Mouse (Mus musculus): ENCODE results near the gene Trem2. TPM values are rescaled to one million over a fixed set of nuclear protein-coding genes. Genes with fewer than 3 reads are reported as not detected.

Trem2 gene
- polyA plus RNA-seq, 1 experiment from 2014 or later = 4.2 TPM

DNA sequence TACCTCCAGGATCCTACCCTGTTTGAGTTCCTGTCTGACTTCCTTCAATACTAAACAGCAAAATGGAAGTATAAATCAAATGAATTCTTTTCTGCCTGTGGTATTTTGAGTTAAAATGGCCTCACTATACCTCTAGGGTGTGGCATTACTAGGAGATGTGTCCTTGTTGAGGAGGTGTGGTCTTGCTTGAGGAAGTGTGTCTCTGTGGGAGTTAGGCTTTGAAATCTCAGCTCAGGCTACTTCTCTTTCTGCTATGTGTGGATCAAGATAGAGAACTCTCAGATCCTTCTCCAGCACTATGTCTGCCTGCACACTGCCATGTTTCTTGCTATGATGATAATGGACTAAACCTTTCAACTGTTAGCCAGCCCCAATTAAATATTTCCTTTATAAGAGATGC is 32.8 kb downstream of the Trem2 start:
- H3K9ac ChIP-seq = no peak overlapping the region
- no peaks in the 10 kb centered on the region for H3K27me3 ChIP-seq
- H3K4me3 ChIP-seq = no peak overlapping the region
- H3K9me3 ChIP-seq = no peaks in the 10 kb centered on the region
- H3K36me3 ChIP-seq = no peaks in the 10 kb centered on the region
- H3K27ac ChIP-seq (replicated peaks) = no peak overlapping the region
- H3K4me2 ChIP-seq = no peak overlapping the region
- H3K4me1 ChIP-seq (replicated peaks) = no peaks in the 10 kb centered on the region
- no peak for ATAC-seq (ENCODE audit: low FRiP score, low read depth)

DNA sequence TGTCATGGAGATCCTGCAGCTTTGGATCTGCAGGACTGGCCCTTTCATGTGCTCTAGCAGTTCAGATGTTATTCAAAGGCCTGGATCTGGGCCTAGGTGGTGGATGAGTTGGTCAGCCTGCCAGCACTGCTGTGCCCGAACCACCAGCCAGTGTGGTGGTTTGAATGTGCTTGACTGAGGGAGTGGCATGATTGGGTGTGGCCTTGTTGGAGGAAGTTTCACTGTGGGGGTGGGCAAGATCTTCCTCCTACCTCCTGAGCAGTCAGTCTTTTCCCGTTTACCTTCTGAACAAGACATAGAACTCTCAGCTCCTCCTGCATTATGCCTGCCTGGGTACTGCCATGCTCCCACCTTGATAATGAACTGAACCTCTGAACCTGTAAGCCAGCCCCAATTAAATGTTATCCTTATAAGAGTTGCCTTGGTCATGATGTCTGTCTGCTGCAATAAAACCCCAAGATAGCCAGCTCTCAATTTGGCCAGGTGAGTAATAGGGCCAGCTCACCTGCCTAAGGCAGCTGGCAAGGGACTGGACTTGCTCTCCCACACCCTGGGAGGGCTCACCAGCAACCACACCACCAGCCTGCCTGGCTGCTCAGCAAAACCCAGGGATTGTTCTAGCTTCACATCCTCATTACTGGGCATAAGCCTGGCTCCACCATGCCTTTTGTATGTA is 39.7 kb downstream of the Trem2 start:
- no peaks in the 10 kb centered on the region for H3K27me3 ChIP-seq
- H3K4me2 ChIP-seq = no peak overlapping the region
- H3K4me3 ChIP-seq = no peak overlapping the region
- H3K9ac ChIP-seq = no peak overlapping the region
- WGBS = 77% methylated on average over 2 of the region's 2 CpGs
- ATAC-seq (ENCODE audit: low FRiP score, low read depth) = no peak
- no peaks in the 10 kb centered on the region for H3K9me3 ChIP-seq
- H3K27ac ChIP-seq (replicated peaks) = no peak overlapping the region
- H3K36me3 ChIP-seq = peaks cover 46% of the 10 kb centered on the region
- no peaks in the 10 kb centered on the region for H3K4me1 ChIP-seq (replicated peaks)

DNA sequence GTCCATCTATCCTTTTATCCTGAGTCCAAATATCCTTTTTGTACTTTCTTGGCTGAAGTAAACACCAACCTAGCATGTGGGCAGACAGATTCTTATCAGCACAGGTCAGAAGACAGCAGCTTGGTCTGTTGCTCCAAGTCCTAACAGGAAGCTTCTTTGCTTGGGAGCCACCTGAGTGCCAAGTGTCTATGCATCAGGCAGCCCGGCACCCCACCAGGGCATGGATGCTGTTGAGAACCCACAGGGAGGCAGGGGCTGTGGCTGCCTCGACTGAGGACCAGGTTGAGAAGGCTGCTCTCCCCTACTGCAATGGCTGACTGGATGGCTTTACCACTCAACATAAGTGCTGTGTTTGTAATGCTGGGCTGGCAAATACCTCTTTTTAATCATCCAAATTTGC is 42.5 kb downstream of the Trem2 start:
- no peak overlapping the region for H3K9ac ChIP-seq
- H3K27ac ChIP-seq (replicated peaks) = no peak overlapping the region
- 88% methylated on average over 2 of the region's 2 CpGs for WGBS
- H3K4me2 ChIP-seq = no peak overlapping the region
- H3K4me3 ChIP-seq = no peak overlapping the region
- no peaks in the 10 kb centered on the region for H3K27me3 ChIP-seq
- no peaks in the 10 kb centered on the region for H3K9me3 ChIP-seq
- H3K4me1 ChIP-seq (replicated peaks) = no peaks in the 10 kb centered on the region
- ATAC-seq (ENCODE audit: low FRiP score, low read depth) = no peak
- H3K36me3 ChIP-seq = peaks cover 74% of the 10 kb centered on the region

DNA sequence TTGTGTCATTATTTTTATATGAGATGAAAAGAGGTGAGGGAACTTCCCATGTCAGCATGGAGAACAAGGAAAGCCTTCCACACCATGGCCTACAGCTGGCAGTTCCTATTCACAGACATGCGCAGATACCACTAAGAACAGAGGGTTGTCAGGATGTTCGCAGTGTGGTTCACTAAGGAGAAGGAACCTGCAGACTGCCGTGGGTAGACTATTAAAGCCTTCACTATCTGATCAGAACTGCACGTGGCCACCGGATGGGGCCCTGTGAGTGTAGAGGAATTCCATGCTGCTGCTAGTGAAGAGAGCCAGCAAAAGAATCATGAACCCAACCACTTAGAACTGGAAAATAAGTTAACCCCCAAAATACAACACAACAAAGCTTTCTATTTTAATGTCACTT is 43.2 kb downstream of the Trem2 start:
- 93% methylated on average over 5 of the region's 5 CpGs for WGBS
- Histone ChIP-seq H3K4me1 (replicated peaks) (no peaks in the 10 kb centered on the region), H3K4me2 (no peak overlapping the region), H3K4me3 (no peak overlapping the region), H3K36me3 (peaks cover 81% of the 10 kb centered on the region), H3K9me3 (no peaks in the 10 kb centered on the region), H3K27me3 (no peaks in the 10 kb centered on the region), H3K27ac (replicated peaks) (no peak overlapping the region), H3K9ac (no peak overlapping the region)
- ATAC-seq (ENCODE audit: low FRiP score, low read depth) = no peak

DNA sequence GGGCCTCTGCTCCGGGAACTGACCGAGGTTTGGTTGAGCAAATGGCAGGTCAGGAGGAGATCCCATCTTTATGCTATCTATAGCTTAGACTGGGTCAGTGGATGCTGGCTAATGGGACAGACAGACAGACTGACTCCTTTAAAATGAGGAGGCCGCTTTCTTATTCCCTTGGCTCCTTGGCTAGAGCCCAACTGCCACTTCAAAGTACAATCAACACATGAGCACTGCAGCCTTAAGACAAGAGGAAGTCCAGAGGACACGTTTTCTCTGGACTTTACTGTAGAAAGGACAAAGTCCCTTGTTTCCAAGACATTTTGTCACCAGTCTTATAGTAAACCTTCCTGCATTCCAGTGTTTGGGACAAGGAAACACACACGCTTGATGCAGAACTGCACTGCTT is 45.2 kb downstream of the Trem2 start:
- Histone ChIP-seq H3K9me3 (no peaks in the 10 kb centered on the region), H3K4me1 (replicated peaks) (no peaks in the 10 kb centered on the region), H3K4me3 (no peak overlapping the region), H3K4me2 (no peak overlapping the region), H3K36me3 (peaks cover 90% of the 10 kb centered on the region), H3K27ac (replicated peaks) (no peak overlapping the region), H3K9ac (no peak overlapping the region), H3K27me3 (no peaks in the 10 kb centered on the region)
- no peak for ATAC-seq (ENCODE audit: low FRiP score, low read depth)
- WGBS = 87% methylated on average over 5 of the region's 5 CpGs

DNA sequence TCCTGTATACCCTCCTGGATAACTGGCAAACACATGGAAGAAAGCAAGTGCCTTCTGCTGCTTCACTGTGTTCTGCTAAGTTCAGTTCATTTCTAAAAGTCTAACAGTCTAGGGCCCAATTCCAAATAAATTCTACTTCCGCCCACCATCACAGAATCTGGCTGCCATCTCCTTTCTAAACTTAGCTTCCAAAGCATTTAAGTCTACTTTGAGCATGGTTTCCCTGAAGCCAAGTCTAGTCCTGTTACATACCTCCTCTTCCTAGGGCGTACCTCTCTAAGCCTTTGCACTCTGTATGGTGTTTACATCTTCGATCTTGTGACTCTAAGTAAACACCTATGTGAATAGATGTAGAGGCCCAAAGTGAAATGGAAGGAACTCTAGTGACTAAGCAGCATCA is 46.4 kb downstream of the Trem2 start:
- Histone ChIP-seq H3K9ac (no peak overlapping the region), H3K9me3 (no peaks in the 10 kb centered on the region), H3K4me2 (no peak overlapping the region), H3K36me3 (peaks cover 80% of the 10 kb centered on the region), H3K4me1 (replicated peaks) (no peaks in the 10 kb centered on the region), H3K4me3 (no peak overlapping the region), H3K27ac (replicated peaks) (no peak overlapping the region), H3K27me3 (no peaks in the 10 kb centered on the region)
- WGBS = 92% methylated on average over 3 of the region's 3 CpGs
- no peak for ATAC-seq (ENCODE audit: low FRiP score, low read depth)

DNA sequence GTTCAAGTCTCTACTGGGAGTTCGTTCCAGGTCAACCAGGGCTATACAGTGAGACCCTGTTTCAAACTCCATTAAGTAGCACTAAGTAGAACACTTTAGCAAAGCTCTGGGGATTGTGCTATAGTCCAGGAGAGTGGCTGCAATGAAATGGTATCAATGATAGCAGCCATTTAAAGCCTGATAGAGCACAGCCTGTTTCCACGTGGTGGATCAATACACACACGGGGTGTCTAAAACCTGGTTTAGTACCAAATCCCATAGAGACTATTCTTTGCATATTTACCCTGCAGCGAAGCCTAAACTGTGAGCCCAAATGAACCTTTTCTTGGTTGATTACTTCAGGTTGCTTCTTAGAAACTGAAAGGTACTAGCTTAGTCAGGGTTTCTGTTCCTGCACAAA is 55.5 kb downstream of the Trem2 start:
- WGBS = 82% methylated on average over 4 of the region's 4 CpGs
- Histone ChIP-seq H3K4me2 (no peak overlapping the region), H3K9me3 (no peaks in the 10 kb centered on the region), H3K4me1 (replicated peaks) (0 out of 2 replicates have a peak, but pooled peaks cover 3% of the 10 kb centered on the region), H3K36me3 (peaks cover 9% of the 10 kb centered on the region), H3K9ac (no peak overlapping the region), H3K4me3 (no peak overlapping the region), H3K27ac (replicated peaks) (no peak overlapping the region), H3K27me3 (no peaks in the 10 kb centered on the region)
- ATAC-seq (ENCODE audit: low FRiP score, low read depth) = no peak

DNA sequence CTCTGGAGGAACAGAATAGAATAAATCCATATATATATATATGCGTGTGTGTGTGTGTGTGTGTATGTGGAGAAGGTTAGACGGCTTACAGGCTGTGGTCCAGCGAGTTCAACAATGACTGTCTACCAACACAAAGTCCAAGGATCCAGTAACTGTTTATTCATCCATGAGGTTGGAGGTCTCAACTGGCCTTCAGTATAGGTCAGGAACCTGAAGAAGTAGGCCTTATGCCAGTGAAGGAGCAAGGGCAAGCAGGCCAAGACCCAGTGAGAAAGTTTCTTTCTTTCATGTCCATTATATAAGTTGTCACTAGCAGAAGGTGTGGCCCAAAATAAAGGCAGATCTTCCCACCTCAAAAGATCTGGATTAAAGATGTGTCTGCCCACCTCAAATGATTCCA is 56.5 kb downstream of the Trem2 start:
- peaks cover 12% of the 10 kb centered on the region for H3K4me1 ChIP-seq (replicated peaks)
- no peak for ATAC-seq (ENCODE audit: low FRiP score, low read depth)
- H3K27me3 ChIP-seq = no peaks in the 10 kb centered on the region
- H3K27ac ChIP-seq (replicated peaks) = no peak overlapping the region
- peaks cover 9% of the 10 kb centered on the region for H3K36me3 ChIP-seq
- H3K4me2 ChIP-seq = no peak overlapping the region
- H3K4me3 ChIP-seq = no peak overlapping the region
- H3K9ac ChIP-seq = no peak overlapping the region
- WGBS = 95% methylated on average over 3 of the region's 3 CpGs
- no peaks in the 10 kb centered on the region for H3K9me3 ChIP-seq

Other genes with a start within 250 kb of the Trem2 start
- gene 9830107B12Rik, start 200.1 kb upstream of the Trem2 start, polyA plus RNA-seq (2015; fragmentation: Nextera tagmentation; extraction: Ambion mirVana) = not detected in 2 replicates
- 0.21 TPM in 1 of 2 replicates, not detected in the other for gene A530064D06Rik, start 179.1 kb upstream of the Trem2 start, polyA plus RNA-seq (2015; fragmentation: Nextera tagmentation; extraction: Ambion mirVana)
- gene Trem1, start 113.6 kb upstream of the Trem2 start, polyA plus RNA-seq (2015; fragmentation: Nextera tagmentation; extraction: Ambion mirVana) = not detected in 2 replicates
- gene Trem3, start 98.6 kb upstream of the Trem2 start, polyA plus RNA-seq (2015; fragmentation: Nextera tagmentation; extraction: Ambion mirVana) = not detected in 2 replicates
- gene Treml4, start 82.1 kb upstream of the Trem2 start, polyA plus RNA-seq (2015; fragmentation: Nextera tagmentation; extraction: Ambion mirVana) = 0.30 and 1.1 TPM in 2 replicates
- gene Treml2, start 46.9 kb upstream of the Trem2 start, polyA plus RNA-seq (2015; fragmentation: Nextera tagmentation; extraction: Ambion mirVana) = 0.13 and 0.21 TPM in 2 replicates
- gene B430306N03Rik, start 30.3 kb upstream of the Trem2 start, polyA plus RNA-seq (2015; fragmentation: Nextera tagmentation; extraction: Ambion mirVana) = 0.05 and 0.24 TPM in 2 replicates
- 0.47 and 0.61 TPM in 2 replicates for gene Treml1, start 13.5 kb downstream of the Trem2 start, polyA plus RNA-seq (2015; fragmentation: Nextera tagmentation; extraction: Ambion mirVana)
- 11.1 and 11.6 TPM in 2 replicates for gene Nfya, start 63.5 kb downstream of the Trem2 start, polyA plus RNA-seq (2015; fragmentation: Nextera tagmentation; extraction: Ambion mirVana)
- gene Oard1, start 63.6 kb downstream of the Trem2 start, polyA plus RNA-seq (2015; fragmentation: Nextera tagmentation; extraction: Ambion mirVana) = 35.1 TPM in 2 replicates
- 0.62 and 0.65 TPM in 2 replicates for gene Apobec2, start 86.5 kb downstream of the Trem2 start, polyA plus RNA-seq (2015; fragmentation: Nextera tagmentation; extraction: Ambion mirVana)
- 1.2 and 1.8 TPM in 2 replicates for gene Tspo2, start 105.1 kb downstream of the Trem2 start, polyA plus RNA-seq (2015; fragmentation: Nextera tagmentation; extraction: Ambion mirVana)
- gene Unc5cl, start 108.5 kb downstream of the Trem2 start, polyA plus RNA-seq (2015; fragmentation: Nextera tagmentation; extraction: Ambion mirVana) = 0.39 TPM in 1 of 2 replicates, not detected in the other

Data from hindbrain, embryonic 15.5 days (tissue).